In the genomic region with DNA sequence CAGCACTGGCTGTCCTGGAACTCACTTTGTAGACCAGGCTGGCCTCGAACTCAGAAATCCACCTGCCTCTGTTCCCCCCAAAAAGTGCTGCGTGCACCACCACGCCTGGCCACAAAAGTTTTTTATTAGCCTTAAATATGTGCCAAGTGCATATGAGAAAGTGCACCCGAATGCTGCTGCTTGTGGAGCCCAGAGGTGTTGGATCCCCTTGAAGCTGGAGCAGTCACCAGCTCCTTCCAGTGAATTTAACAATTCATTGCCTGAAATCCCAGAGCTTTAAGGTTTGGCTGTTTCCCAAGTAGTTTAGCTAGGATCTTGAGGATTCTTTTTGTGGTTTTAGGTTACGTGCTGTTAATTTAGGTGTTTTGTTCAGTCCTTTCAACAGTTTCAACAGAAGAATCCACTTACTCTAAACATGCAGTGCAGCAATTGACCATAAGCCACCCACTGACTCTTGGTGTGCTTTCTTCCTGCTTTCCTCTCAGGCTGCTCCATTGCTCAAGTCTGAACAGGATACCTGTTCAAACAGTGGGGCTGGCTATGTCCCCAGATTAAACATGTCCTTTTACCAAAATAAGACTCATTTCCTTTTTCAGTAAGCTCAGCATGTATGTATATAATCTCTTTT, we compare ENCODE assay signal across 18 mouse cellular contexts. TPM values are rescaled to one million over a fixed set of nuclear protein-coding genes. Genes with fewer than 3 reads are reported as not detected.
DNase-seq lines count a peak whose midpoint lies in the region; ATAC-seq and TF ChIP-seq lines count a peak whose summit lies in the region.
"Had no signal": no experiment of that assay in that cellular context is flagged by ENCODE, and none has a peak within 500 bp of the region (broad histone marks: within the 10 kb centered on the region; RNA-seq: fewer than 3 reads in every experiment).

No protein-coding gene starts in this region.

- WGBS in kidney, postnatal 0 days, result 74% methylated on average over 5 of the region's 5 CpGs
- 75% methylated on average over 5 of the region's 5 CpGs for WGBS in kidney, embryonic 16.5 days

- no peak overlapping the region for H3K27ac ChIP-seq in kidney, postnatal 0 days
- H3K27ac ChIP-seq in kidney, embryonic 16.5 days (ENCODE audit: low read length), result no peak overlapping the region
- H3K27ac ChIP-seq: embryonic facial prominence, embryonic 15.5 days; neural tube, embryonic 12.5 days had no signal

- H3K4me1 ChIP-seq in kidney, postnatal 0 days (replicated peaks; ENCODE audit: insufficient read depth, low read length), result peaks cover 7% of the 10 kb centered on the region; the same call in 1 of the 2 replicates
- peaks cover 15% of the 10 kb centered on the region; the same call in 1 of the 2 replicates for H3K4me1 ChIP-seq in kidney, embryonic 16.5 days (ENCODE audit: insufficient read depth, low read length)

- peak; percentile 24 for DNase-seq in kidney, postnatal 0 days (ENCODE audit: low spot score)
- DNase-seq in 3134 (ENCODE audit: extremely low read depth, insufficient read length, low spot score), result peak; percentile 31
- peak; percentile 64 for DNase-seq in 416B (ENCODE audit: low read depth)
- DNase-seq in gastrocnemius, postnatal 36 days, result no peak
- DNase-seq in cerebellum, adult 9-10 months, result no peak
- DNase-seq: adrenal gland, postnatal 10 days; cerebellum, postnatal 14 days; gastrocnemius, adult 2 months; kidney, postnatal 10 days; layer of hippocampus, adult 9-11 months; thymus, postnatal 4 days had no signal

- TF ChIP-seq CTCF in kidney, postnatal 0 days (IDR thresholded peaks at IDR 0.05; ENCODE audit: low read depth), result no peak

- H3K36me3 ChIP-seq in kidney, postnatal 0 days (ENCODE audit: insufficient read depth, low read length), result no peaks in the 10 kb centered on the region
- H3K36me3 ChIP-seq in kidney, embryonic 16.5 days (ENCODE audit: insufficient read depth, low read length), result no peaks in the 10 kb centered on the region
- H3K36me3 ChIP-seq: embryonic facial prominence, embryonic 15.5 days had no signal

- ATAC-seq in kidney, postnatal 0 days (replicated peaks; ENCODE audit: low FRiP score, low read depth), result no peak
- no peak for ATAC-seq in kidney, embryonic 16.5 days (ENCODE audit: low FRiP score, low TSS enrichment)
- peak; percentile 49 to 64; a peak in 2 of 4 replicates for ATAC-seq in hematopoietic stem cell, adult 5-6 weeks (replicated peaks in 1 of 2; ENCODE audit: insufficient read depth in 1 of 2, low FRiP score in 2 of 2, low TSS enrichment in 1 of 2, low read depth in 1 of 2, poor library complexity in 2 of 2, severe bottlenecking in 2 of 2)
- no peak for ATAC-seq in erythroid progenitor cell, adult 5-6 weeks (replicated peaks; ENCODE audit: low FRiP score, poor library complexity, severe bottlenecking)
- ATAC-seq: forebrain, embryonic 16.5 days; midbrain, embryonic 16.5 days had no signal

- H3K9ac ChIP-seq in kidney, postnatal 0 days (ENCODE audit: low read depth, low read length), result no peak overlapping the region
- H3K9ac ChIP-seq in kidney, embryonic 16.5 days (replicated peaks; ENCODE audit: low read length), result no peak overlapping the region
- H3K9ac ChIP-seq: embryonic facial prominence, embryonic 15.5 days; neural tube, embryonic 12.5 days had no signal

- H3K27me3 ChIP-seq in kidney, postnatal 0 days (ENCODE audit: insufficient read depth, low read length), result no peaks in the 10 kb centered on the region
- no peaks in the 10 kb centered on the region for H3K27me3 ChIP-seq in kidney, embryonic 16.5 days (ENCODE audit: insufficient read depth, low read length)
- H3K27me3 ChIP-seq: embryonic facial prominence, embryonic 15.5 days; neural tube, embryonic 12.5 days had no signal

- no peak overlapping the region for H3K4me3 ChIP-seq in kidney, postnatal 0 days (replicated peaks; ENCODE audit: low read depth, low read length)
- no peak overlapping the region for H3K4me3 ChIP-seq in kidney, embryonic 16.5 days (ENCODE audit: low read length)
- H3K4me3 ChIP-seq: embryonic facial prominence, embryonic 15.5 days; gastrocnemius, adult 2 months; neural tube, embryonic 12.5 days had no signal

- no peaks in the 10 kb centered on the region for H3K9me3 ChIP-seq in kidney, postnatal 0 days (replicated peaks; ENCODE audit: low read length)
- H3K9me3 ChIP-seq in kidney, embryonic 16.5 days (ENCODE audit: low read length), result no peaks in the 10 kb centered on the region
- H3K9me3 ChIP-seq: embryonic facial prominence, embryonic 15.5 days had no signal

- H3K4me2 ChIP-seq in kidney, postnatal 0 days (ENCODE audit: low read length), result no peak overlapping the region
- H3K4me2 ChIP-seq in kidney, embryonic 16.5 days (replicated peaks; ENCODE audit: low read depth, low read length), result no peak overlapping the region
- H3K4me2 ChIP-seq: embryonic facial prominence, embryonic 15.5 days; neural tube, embryonic 12.5 days had no signal

- intact Hi-C loops in gastrocnemius, postnatal 36 days (cut with DNase I), result no loop called here

RNA-seq across cellular contexts. Expression of gene Ube2n, which starts 11.7 kb away (rescaled TPM):
- 277 and 296 TPM in 2 replicates for polyA plus RNA-seq in kidney, postnatal 0 days (2015; fragmentation: Nextera tagmentation; extraction: Ambion mirVana)
- 338 and 353 TPM in 2 replicates for polyA plus RNA-seq in kidney, embryonic 16.5 days (2015; fragmentation: Nextera tagmentation; extraction: Ambion mirVana)
- 145 and 162 TPM in 2 replicates for total RNA-seq in hematopoietic stem cell, adult 5-6 weeks (2017)
- 10 to 100 TPM; 60.4 to 65.8 TPM for total RNA-seq in gastrocnemius, postnatal 36 days (2021)
- 183 and 257 TPM in 2 replicates for total RNA-seq in erythroid progenitor cell, adult 5-6 weeks (2015; ENCODE audit: low replicate concordance)
- 59.2 and 65.6 TPM in 2 replicates for total RNA-seq in erythroid progenitor cell, adult 5-6 weeks (2017; ENCODE audit: low replicate concordance)

RNA-seq across cellular contexts. Expression of gene Mrpl42, which starts 24.9 kb away (rescaled TPM):
- polyA plus RNA-seq in kidney, postnatal 0 days (2015; fragmentation: Nextera tagmentation; extraction: Ambion mirVana), result 427 and 432 TPM in 2 replicates
- polyA plus RNA-seq in kidney, embryonic 16.5 days (2015; fragmentation: Nextera tagmentation; extraction: Ambion mirVana), result 318 and 319 TPM in 2 replicates
- 135 and 186 TPM in 2 replicates for total RNA-seq in hematopoietic stem cell, adult 5-6 weeks (2017)
- 100 to 1,000 TPM; 298 to 322 TPM for total RNA-seq in gastrocnemius, postnatal 36 days (2021)
- total RNA-seq in erythroid progenitor cell, adult 5-6 weeks (2015; ENCODE audit: low replicate concordance), result 72.5 and 85.8 TPM in 2 replicates
- total RNA-seq in erythroid progenitor cell, adult 5-6 weeks (2017; ENCODE audit: low replicate concordance), result 31.6 and 34.5 TPM in 2 replicates

RNA-seq across cellular contexts. Expression of gene Nudt4, which starts 37.3 kb away (rescaled TPM):
- polyA plus RNA-seq in kidney, postnatal 0 days (2015; fragmentation: Nextera tagmentation; extraction: Ambion mirVana), result 215 and 232 TPM in 2 replicates
- 119 and 132 TPM in 2 replicates for polyA plus RNA-seq in kidney, embryonic 16.5 days (2015; fragmentation: Nextera tagmentation; extraction: Ambion mirVana)
- total RNA-seq in hematopoietic stem cell, adult 5-6 weeks (2017), result 40.6 and 49.2 TPM in 2 replicates
- 100 to 1,000 TPM; 190 to 259 TPM for total RNA-seq in gastrocnemius, postnatal 36 days (2021)
- total RNA-seq in erythroid progenitor cell, adult 5-6 weeks (2015; ENCODE audit: low replicate concordance), result 271 and 342 TPM in 2 replicates
- 296 and 327 TPM in 2 replicates for total RNA-seq in erythroid progenitor cell, adult 5-6 weeks (2017; ENCODE audit: low replicate concordance)

Comparison
In these comparisons a context has a peak if more than half of its experiments do, and no peak if none do; other contexts are left out.
1. ATAC-seq: peak in hematopoietic stem cell, adult 5-6 weeks (2 of 2); none in kidney, postnatal 0 days (single experiment), kidney, embryonic 16.5 days (single experiment) and erythroid progenitor cell, adult 5-6 weeks (single experiment).
2. DNase-seq: peak in kidney, postnatal 0 days (single experiment), 3134 (single experiment) and 416B (single experiment); none in gastrocnemius, postnatal 36 days (0 of 2) and cerebellum, adult 9-10 months (single experiment).